Mouse (Mus musculus): ENCODE results near the gene Cited2.

The Cited2 gene

DNA sequence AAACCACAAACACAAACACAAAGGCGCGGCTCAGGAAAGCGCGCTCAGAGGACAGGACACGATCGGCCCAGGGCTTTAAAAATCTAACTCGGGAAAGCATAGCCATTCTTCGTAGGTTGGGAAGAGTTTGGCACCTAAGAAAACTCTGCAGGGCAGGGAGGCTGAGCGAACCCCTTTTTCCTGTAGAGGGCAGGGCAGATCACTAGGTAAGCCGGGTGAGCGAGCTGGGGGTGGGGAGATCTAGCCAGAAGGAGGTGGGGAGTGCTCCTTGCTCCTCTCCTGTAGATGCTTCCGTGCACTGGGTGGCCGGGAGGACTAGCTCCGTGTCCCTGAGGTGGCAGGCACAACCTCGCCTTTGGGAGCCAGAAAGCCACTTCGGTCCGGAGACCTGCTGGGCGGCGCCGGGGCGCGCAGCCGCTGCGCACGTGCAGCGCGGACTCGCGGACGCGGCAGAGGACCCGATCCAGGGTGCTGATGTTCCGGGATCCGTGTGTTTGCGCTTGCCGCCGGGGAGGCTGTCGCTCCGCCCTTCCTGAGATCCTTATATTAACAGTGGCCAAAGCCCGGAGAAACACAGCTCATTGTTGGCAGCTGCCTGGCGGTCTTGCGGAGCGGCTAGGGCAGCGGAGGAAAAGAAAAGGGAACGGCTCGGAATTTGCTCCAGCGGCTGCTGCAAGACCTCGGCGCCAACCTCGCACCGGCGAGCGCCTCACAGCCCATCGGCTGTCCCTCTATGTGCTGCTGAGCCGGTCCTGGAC lies at the start of gene Cited2:
Cited2 (plus strand) TSS at position 566 of the 758 bp plus-strand sequence.
- DNase-seq, result peak; percentile 87 to 92

DNA sequence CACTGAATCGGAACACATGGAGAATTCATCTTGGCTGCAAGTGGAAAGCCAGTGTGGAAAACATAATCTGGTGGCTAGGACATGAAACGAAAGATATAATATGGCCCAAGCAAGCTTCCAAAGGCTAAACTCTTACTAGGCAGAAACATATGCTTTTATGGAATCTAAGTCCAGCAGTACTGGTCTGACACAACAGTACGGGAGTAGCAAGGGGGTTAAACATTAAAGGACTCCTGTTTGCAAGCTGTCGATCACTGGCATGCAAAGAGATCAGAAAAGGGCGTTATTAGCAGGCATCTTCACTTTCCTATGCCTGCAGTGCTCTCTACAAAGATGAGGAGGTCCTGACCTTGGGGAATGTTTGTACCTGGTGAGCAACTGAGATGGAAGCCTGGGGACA lies 48.6 kb upstream of the Cited2 start:
- DNase-seq, result no peak

DNA sequence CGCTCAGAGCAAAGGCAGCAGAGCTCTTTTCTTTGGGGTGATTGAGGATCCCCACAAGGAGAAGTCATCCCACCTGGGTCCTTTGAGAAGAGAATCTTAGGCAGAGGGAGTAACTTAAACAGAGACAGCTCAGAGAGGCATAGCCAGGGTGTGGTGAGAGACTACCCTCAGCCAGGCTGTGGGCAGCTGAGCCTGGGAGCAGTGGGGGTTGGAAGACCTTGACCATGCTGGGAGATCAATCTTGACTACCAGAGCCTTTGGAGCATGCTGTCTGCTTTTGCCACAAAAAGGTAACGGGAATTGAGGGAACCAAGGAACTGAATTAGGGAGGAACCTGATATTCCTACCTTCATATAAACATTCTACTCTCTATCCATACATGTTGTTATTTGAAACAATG lies 48.1 kb upstream of the Cited2 start:
- DNase-seq, result no peak

DNA sequence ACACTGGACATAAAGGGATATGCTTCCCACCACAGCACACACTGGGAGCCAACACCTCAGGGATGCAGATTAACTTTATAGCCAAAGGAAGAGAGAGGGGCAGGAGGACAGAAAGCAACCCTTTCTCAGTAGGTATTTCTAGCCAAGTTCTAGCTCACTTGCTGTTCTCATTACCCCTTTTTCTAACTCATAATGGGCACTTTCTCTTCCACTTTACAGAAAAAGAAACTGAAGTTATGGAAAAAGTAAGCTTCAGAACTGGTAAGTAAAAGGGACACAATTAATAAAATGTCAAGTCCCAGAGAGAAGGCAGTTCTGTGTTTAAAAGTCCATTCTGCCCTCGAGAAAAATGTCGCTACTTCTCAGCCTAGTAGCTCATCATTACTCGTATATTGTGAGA lies 46.6 kb upstream of the Cited2 start:
- DNase-seq, result no peak

DNA sequence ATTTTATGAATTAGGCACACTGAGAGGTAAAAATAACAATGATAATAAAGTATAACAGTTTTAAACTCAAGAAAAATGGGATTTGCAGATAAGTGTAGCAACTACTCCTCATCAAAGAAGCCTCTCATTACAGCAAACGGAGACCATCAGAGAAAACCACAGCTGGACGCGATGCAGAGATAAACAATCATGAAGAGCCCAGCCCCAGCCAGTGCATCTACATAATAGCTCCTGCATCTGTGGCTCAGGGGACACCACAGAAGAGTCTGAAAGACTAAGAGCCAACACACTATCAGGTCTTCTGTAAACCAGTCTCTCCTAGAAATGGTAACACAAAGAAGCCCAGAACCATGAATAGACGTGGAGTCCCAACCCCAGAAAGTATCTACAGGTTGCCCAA lies 45.7 kb upstream of the Cited2 start:
- DNase-seq, result no peak

DNA sequence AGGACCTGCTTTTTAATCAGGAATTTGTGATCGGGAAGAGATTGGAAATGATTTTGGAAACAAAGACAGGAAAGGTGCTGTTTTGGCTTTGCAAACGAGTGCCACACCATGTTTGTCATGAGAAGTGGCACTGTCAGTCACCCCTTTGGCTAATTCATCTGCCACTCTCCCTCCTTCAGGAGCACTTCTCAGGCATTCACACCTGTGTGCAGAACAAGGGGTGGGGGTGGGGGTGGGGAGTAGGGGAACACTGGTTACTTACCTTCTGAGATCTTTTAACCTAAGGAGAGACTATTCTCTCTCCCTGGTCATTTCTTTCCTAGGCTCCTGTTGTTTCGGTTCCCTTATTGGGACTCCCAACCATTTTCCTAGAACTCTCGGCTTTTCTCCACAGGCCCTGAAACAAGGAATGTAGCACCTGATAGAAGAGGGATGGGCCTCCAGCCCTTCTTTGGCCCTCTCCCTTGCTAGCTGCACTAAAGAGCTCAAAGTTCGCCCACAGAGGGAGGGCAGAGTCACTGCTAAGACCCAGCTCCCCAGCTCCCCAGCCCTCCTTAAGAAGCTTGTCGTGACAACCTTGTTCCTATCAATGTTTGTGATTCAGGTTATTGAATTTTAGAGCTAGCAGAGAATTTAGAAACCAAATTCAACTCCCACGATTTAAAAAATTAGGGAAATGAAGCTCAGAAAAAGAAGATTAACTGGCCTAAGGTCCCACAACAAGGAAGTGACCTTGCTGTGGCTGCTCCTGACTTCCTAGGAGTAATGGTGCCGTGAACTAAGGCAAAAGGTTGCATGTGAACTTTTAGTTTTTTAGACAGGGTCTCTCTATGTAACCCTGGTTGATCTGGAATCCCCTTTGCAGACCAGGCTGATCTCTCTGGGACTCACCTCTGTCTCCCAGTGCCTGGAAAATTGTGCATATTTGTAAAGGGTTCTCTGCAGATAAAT lies 42.3 kb upstream of the Cited2 start:
- DNase-seq, result no peak

DNA sequence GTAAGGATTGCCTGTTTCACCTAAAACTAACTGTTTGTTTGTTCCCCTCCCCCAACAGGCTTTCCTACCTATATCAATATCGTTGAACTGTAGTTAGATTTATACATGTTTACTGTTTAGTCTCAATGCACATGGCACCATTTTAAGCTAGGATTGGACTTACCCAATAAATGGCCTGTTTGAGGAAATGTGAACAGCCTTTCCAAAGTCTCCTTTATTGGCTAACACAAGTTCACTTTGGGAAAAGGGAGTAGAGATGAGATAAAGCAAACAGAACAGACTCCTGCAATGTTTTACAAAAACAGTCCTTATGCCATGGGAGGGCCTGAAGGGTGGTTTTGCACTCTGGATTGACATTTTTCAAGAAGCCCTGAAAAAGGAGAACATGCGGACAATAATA lies 41.6 kb upstream of the Cited2 start:
- DNase-seq, result no peak

DNA sequence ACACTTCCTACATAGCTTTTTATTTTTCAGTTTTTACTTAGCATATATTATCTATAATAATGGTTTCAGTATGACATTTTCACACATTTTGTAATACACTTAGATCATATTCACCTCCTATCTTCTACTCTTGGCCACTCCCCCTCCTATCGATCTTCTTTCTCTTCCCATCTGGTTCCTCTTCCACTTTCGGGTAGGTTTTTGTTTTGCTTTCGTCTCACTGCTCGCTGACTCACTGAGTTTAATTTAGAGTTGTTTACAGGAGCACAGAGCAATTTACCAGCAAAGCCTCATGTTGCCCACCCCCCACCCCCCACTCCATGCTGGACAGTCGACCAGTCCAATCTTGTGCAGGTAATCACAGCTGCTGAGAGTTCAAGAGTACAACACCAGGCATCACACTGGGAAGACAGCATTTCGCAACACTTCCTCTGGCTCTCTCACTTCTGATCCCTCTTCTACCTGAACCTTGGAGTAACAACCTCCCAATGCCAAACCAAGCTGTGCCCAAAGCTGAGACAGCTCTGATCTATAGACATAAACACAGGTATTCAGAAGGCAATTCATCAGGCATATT lies 39.1 kb upstream of the Cited2 start:
- DNase-seq, result no peak

DNA sequence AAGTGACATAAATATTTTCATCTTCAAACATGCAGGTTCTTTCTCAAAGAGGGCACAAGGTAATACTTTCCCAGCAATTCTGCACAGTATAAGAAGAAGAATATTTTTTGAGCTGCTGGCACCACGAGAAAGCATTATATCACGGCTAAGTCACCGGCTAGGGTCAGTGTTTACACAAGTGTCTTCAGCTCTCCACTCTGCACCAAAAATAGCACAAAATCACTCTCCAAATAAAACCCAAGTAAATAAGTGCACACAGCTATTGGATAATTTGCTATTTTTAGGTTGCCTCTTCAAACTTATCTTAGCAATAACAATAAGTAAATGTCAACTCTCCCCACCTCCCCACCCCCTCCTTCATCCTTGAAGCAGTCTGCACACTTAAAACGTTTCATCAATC lies 33.2 kb upstream of the Cited2 start:
- no peak for DNase-seq

DNA sequence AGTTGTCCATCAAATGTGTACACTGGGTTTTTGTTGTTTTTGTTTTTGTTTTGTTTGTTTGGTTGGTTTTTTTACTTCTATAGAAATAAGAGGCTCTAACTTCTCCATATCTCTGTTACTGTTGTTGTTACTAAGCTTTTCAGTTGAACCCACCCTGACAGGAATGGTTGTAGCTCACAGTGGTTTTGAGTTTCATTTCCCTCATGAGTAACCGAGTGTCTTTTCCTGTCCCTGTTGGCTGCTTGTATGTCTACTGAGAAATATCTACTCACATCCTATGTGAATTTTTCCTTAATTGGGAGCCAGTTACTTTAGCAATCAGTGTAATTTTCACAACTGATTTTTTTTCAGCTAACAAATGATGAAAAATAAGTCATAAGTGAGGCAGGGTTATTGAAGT lies 31.3 kb upstream of the Cited2 start:
- no peak for DNase-seq

DNA sequence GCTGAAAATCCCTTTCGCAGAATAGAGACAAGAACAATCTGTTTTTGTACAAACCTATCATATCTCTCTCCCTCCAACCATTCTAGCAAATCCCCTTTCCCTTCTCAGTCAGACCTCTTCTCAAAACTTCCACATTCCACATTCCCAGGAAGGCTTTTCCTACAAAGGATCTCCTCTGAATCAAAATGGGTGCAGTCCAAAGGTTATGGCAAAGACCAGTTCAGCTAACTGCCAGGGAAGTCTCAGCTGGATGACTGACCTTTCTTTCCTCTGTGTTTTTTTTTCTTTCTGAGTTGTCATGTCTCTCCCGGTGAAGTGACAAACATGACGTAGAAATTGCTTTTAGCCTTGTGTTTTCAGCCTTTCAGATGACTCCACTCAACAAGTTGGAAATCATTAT lies 27.2 kb upstream of the Cited2 start:
- no peak for DNase-seq

DNA sequence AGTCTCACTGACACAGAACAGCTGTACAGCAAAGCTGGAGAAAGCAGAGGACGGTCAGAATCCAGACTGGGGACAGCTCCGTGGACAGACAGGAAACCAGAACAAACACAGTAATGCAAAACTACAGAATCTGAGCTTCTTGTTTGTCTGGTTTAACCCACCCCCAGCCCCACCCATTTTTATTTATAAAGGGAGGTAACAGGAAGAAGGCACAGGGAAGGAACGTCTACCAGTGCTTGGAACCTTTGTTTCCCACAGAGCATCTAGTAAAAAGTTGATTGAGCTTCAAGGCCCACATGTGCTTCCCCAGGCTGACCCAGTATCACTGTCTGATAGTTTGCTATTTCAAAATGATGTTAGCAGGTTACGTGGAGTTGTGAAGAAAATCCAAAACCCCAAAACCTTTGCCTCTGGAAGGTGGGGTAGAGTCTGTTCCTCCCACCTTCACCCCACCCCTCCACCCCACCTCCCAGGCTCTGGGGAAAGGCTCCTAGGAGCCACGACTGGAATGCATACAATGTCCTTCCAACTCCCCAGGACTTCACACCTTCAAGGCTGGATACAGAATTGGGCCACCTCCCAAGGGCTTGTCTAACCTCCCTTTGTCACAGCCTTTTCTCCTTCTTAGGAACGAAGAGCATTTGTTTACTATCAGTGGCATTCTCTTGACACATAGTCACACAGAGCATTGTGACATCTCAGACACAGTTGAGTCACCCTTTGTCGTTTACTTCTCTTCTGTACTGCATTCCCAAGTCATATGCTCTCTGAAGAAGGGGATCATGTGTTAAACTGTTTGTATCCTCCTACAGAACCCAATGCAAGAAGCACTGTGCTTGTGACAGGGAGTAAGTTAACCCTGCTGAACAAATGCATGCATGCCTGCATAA lies 25.4 kb upstream of the Cited2 start:
- DNase-seq, result no peak

DNA sequence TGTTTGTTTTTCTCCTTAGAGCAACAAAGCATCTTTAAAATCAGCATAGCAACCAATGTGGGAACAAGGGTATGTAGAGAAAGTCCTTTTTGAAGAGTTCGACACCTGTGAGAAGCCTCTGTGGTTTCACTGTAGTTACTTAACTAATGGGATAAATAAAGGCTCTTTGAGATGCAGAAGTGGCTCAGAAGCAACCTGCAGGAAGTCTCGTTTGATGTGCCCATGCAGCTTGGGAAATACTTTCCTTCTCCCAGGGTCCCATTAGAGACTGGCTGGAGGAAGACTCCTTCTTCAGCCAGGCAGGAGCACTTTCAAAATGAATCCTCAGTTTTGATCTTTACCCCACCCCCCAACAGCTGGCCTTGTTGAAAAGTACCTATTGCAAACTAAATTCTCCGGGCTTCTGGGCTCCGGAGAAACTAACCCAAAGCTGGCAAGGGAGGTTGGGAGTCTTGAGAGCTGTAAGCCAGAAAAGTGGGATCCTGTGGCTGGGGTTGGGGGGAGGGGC lies 17.5 kb upstream of the Cited2 start:
- DNase-seq, result no peak

DNA sequence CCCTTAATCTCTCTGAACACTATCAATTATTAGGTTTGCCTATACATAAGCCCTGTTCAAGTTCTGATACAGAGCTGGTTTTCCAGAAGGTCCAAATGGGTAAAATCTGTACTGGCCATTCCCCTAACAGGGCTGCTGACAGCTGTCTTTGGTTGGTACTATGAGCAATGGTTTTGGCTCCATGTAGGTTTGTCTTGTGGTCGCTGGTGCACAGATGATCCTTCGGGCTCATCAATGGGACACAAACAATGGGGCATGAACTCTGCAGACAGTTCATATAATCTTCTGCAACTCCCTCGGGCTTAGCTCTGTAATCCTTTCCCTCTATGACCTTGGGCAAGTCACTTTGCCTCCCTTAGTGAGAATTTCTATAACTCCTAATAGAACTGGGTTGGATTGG lies 12.3 kb upstream of the Cited2 start:
- no peak for DNase-seq

DNA sequence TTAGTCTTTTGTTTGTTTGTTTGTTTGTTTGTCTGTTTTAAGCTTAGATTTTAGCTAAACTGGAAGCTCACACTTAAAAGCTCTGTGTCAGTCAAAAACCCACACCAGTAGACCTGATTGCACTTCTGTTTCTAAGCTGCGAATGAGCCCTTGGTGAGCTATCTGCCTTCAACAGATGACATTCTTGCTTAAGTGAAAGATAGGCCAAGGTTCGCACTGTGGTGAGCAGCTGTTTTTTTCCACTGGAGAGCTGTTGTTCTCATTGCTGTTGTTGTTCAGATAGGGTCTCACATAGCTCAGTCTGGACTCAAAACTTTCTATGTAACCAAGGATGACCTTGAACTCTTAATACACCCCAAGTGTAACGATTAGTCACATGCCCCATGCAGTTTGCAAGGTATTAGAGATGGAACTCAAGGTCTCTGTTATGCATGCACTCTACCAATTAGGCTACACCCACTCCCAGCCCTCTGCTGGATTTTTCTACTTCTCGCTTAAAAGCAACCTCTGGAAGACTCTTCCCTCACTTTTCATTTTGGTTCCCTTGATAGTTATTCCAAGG lies 3.9 kb upstream of the Cited2 start:
- no peak for DNase-seq

DNA sequence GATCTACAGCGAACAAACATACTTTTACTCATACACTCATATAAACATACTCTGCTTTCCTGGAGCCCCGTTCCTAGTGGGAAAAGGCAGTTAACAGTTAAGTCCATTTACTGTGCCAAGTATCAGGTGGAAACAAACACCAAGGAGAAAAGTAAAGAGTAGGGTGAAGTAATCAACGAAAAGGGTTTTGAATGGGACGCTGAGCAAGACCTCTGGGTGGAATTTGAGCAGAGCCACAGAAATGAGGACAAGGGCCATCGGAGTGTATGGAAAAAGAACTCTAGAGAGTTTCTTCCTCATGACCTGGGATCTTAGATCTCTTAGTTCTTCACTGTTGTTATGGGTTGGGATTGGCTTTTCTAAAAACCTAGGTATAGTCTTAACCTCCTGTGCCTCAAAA lies 3.4 kb upstream of the Cited2 start:
- DNase-seq, result no peak

DNA sequence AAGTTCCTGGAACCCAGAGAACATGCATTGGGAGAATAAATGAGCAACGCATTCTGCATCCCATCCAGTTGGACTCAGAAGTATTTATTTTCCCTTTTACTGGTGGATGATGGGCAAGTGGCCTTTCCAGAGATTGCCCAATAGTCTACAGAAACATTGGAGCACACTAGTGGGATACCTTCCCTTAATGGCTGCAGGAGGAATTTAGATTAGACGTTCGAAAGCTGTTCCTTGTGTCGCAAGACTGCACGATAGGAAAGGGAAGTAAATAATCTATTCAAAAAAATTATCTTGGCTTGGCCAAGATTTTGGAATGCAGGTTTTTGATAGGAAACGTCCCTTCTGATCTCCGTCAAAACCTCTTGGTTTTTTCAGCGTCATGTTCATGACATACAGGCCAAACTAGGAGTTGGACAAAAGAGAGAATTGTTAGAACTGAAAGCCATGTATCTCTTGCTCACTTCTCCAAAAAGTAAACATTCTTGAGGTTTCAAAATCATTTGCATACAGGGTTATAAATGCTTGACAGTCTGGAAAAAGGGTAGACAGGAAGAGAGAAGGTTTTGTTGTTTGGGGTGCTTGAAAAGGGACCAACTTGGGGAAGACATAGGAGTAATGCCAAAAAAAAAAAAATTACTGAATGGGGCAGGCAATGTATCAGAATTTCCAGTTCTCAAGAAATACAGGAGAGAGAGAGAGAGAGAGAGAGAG lies 2.0 kb upstream of the Cited2 start:
- DNase-seq, result no peak

DNA sequence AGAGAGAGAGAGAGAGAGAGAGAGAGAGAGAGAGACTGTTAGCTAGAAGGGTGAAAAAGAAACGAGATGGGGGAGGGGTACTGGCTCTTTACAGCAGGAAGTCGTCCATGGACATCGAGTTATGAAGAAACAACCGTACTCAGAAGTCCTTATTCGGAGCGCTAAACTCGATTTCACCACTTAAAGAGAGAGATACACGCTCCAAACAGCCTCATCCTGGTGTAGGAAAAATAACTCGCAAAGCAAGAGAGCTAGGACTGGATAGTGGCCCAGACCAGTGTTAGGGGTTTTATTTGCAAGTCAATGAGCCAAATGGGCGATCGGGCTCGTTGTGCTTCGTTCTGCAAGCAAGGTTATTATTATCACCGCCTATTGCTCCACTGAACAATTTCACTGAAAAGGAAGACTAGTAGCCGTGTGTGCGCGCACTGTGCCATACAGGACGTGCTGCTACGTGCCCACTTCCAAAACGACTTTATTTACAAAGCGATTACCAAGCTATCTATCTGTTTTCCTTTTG lies 1.4 kb upstream of the Cited2 start:
- DNase-seq, result no peak

DNA sequence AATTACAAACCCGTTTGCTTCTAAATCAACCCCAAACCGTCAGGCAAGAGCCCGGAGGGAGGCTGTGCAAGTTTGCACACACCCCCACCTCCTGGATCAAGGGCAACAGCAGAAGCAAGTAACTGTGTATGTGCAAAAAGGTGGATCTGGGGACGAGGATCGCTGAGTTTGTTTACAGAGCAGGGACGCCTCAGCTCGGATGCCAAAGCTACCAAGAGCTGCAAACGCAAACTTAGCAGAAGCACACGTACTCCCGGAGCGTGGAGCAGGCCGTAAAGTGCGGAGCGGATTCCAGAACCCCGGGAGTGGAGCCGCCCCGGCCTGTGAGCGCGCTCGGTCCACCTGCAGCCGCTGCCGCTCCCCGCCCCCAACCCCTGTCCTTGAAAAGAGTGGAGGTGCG lies 860 bp upstream of the Cited2 start:
- peak; percentile 88 to 92 for DNase-seq

DNA sequence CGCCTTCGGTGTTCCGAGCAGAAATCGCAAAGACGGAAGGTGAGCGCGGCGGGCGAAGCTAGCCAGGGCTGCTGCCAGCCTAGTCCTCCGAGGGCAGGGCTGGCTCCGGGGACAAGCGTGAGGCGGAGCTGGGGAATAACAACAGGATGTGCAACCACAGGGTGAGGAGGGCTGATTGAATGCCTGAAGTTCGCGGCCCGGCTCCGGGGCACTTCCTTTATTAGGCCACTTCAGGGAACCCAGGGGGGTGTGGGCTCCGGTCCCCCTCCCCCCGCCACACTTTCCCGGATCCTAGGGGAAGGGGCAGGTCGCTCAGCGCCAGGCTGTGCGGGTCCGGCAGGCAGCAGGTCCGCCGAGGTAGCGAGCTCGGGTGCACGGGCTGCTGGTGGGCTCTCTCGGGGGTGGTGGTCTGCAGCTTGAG lies 413 bp downstream of the Cited2 start:
- peak in 1 of 2 experiments; percentile 69 for DNase-seq
